Mouse (Mus musculus) heart, adult 11 months (tissue): ENCODE results near the gene S100a11.

ENCODE experiments used
- DNase-seq: peaks from one replicate; pipeline ENCODE4 v3.0.0; 2022

Gene S100a11

DNA sequence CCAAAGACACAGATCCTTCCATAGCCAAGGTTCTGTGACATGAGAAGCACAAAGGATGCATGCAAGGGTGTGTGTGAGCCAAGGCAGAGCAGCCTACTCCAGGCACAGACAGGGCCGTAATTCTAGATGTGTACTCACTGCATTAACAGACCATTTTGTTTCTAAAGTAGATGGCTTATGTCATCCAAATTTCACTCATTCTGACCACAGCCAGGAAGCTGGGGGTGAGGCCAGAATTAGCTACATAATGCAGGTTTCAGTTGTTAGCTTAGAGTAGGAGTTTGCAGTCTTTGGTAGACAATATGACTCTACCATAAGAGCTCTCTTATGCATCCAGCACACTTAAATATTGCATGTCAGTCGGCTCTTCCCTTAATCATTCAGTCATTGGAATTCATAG lies 42.1 kb downstream of the S100a11 start:
- DNase-seq = peak; percentile 21

GRCm38 (mm10) chr3:93563216-93563615 lies 42.9 kb downstream of the S100a11 start:
- peak; percentile 65 for DNase-seq

DNA sequence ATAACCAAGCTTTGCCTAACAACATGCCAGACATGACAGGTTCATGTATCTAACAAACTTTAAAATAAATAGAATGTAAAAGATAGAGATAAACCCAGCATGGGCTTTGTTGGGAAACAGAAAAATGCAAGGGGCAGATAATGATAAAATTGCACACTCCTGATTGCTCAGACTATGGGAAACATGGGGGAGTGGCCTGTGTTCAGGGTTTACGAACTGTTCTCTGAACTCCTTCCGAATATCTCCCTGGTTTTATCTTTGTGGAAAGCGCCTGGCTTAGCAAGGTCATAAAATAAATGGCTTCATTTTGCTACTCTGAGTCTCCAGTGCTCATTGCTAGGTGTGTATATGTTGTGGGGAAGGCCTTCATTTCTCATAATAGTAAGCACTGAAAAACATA lies 46.6 kb downstream of the S100a11 start:
- no peak for DNase-seq

DNA sequence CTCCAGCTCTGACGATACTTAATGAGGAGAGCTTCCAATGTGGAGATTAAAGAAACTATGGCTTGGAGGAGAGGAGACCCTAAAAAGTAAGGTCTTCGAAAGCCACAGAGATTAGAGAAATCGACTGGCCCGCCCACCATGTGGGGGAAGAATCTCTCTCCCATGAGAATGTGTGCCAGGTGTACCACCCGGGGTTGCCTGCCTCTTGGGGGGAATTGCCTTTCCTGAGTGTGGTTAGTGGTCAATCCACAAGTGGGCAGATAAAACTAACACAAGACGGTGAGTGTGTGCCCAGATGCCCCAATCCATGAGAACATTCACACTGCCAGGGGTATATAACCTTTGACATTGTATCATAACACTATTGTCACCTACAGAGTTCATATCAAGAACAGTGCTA lies 47.4 kb downstream of the S100a11 start:
- DNase-seq = peak; percentile 92

- DNase-seq = peak; percentile 99
Measured at GRCm38 (mm10) chr3:93568428-93569040, 48.2 kb downstream of the S100a11 start.

DNA sequence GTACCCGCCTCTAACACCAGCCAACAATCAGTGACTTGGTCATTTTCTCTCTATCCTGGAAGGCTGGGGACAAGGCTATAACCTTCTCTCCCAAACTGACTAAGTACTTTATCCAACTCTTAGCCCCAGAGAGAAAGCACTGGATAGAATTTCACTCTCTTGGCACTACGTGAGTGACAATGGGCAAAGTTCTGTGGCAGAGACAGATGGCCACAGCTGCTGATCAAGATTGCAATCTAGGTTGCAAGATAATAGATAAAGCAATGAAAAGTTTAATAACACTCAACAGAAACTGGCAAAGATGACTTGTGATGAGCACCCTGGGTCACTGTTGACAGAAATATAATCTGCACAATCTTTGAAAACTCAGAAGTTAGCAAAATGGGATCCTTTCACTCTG lies 48.8 kb downstream of the S100a11 start:
- DNase-seq = no peak

DNA sequence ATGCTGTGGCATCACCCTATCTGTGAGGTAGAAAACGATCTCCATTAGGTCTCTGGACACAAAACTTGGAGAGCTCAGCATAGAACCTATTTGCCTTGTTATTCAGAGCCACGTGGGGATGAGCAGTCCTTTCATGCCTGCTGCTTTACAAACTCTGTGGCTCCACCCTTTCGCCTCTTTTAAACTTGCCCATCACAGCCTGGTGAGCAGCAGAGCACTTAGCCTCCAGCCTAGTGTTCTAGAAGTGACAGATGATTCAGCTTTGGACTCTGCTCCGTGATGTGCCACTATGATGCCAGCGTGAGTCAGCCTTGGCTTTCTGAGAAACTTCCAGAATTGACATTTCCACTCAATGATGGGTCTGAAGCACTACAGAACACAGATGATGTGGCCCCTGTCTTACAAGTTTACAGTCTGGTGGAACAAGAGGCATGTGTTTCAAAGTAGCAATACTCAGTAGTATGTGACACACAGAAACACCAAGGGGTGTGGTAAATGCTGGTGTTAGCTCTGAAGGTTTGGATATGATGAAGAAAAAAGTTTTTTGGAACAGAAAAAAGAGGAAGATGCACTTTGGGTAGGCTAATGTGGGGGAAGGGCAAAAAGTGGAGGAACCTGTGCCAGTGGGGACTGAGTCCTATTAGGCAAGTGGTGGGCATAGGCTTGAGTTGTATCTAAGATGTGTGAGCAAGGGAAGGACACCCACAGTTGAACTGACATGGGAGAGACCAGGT lies 51.9 kb downstream of the S100a11 start:
- peak; percentile 69 for DNase-seq
